Mouse (Mus musculus) gastrocnemius, adult 18-20 months (tissue): Measurements from ENCODE around the gene Prss2. TPM values are rescaled to one million over a fixed set of nuclear protein-coding genes. Genes with fewer than 3 reads are reported as not detected.
"Not testable (repeated sequence)": the region's sequence is repeated elsewhere in the genome, so short reads cannot be mapped to it uniquely, and the experiment has no call there.

Experiments used
- DNase-seq: peaks from one replicate; pipeline ENCODE4 v3.0.0; 2021; ENCODE audit warnings: low spot score
- long read RNA-seq, 2 experiments: library from polyadenylated mRNA; stranded (forward); transcript quantifications; one replicate each; pipeline ENCODE4 v2.0.0; 2021
- total RNA-seq, 2 experiments: library from RNA; stranded (reverse); gene quantifications; 2 replicates each; pipeline ENCODE4 v1.2.3; 2021

Prss2 gene
- not detected for total RNA-seq
- long read RNA-seq, experiment 1: 0 reads
- long read RNA-seq, experiment 2: 0 reads

DNA sequence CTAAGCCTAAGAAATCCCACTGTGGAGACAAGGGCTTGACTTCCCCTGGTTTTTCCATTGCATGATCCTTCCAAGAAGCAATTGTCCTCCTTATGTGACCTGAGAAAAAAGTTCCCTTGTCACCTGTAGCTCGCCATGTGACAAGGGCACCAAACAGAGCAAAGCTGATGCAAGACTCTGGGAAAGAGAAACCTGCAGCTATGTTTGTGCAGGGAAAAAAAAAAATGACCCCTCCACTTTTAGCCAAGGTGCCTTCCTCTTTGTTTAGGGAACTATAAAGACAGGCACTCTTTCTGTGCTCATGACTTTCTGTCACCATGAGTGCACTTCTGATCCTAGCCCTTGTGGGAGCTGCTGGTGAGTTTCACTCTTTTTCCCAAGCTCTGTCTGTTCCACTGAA is at the start of gene Prss2:
Gene Prss2, plus strand, starts transcription at position 301 of the 400 bp plus-strand sequence.
- DNase-seq: no peak

DNA sequence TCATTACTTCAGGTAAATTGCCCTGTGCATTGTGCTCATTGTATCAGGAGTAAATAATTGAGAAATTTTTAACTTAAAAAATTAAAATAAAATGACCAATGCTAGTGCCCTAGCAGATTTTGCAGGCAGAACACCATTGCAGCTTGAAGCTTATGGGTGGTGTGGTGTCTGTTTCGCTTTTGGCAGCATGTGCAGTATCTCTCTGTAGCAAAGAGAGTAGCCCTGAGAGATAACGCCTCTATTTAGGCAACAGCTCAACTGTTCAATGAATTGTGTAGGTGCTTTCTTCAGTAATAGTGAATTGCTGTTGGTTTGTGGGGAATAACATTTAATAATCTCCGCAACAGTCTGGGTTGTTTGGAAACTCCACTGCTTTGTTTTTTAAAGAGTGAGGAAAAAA is 22.2 kb upstream of the Prss2 start:
- DNase-seq: no peak

DNA sequence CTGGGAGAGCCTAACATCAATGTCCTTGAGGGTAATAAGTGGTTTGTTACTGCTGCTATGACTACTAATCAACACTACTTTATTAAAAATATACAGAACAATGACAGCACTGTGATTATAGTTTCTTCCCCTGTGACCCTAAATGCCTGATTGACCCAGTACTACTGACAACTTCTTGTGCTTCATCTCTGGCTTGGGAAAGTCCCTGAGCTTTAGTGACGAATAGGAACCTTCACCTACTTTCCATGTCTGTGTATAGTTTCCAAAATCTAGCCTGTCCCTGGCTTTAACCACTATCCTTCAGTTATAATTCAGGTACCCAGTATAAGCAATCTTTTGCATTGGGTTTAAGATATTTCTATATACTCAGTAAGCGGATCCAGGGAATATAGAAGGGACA is 16.7 kb upstream of the Prss2 start:
- no peak for DNase-seq

DNA sequence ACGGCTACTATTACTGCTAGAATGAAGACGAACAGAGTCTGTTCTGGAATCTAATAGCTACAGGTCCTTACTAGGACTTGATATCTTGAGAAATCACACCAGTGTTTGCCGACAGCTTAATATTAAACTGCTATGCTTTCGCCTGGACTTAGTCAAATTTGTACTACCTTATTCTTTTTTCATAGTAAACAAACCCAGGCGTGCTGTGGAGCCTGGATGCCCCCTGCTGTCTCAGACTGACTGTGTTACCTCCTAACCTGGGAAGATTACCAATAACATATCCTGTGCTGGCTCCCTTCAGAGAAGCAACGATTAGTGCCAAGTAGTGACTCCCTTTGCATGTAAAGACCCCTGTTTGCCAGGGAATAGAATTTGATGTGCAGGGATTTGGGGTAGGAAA is 16.3 kb upstream of the Prss2 start:
- DNase-seq: no peak

DNA sequence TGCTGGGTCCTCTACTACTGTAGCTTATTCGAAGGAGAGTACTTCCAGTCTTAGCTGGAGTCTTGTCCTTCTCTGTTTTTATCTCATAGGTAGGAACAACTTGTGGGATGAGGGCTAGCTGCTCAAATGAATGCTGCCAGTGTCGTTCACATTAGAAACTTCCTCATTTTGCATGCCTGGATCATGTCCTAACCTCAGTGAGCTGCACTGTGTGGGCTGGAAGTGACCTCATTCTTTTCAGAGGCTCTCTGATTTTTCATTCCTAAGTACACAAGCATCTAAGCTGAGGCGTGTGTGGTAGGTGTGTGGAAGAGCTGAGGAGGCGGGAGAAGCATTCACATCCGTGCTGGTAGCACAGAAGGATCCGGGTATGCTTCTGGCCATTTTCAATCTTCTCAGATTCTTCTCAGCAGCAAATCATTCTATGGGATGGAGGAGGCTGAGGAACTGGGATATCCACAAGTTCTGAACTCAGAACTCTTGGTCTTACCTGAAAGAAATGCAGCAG is 3.5 kb upstream of the Prss2 start:
- DNase-seq: no peak

DNA sequence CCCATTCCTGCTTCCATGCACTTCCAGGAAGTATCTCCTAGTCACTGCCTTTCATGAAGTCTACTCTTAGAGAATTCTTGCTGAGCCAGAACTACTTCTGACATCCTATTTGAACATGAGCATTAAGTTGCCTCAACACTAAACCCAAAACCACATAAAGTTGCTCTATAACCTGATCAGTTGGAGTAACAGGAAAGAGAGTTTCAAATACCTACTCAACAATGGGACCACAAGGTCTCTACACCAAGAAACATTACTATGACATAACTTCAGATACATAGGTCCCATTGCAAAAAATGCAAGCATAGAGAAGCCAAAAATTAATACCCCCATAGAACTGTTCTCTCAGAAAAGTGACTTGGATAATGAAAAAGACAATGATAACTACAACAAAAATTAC is 4.9 kb downstream of the Prss2 start:
- no peak for DNase-seq

DNA sequence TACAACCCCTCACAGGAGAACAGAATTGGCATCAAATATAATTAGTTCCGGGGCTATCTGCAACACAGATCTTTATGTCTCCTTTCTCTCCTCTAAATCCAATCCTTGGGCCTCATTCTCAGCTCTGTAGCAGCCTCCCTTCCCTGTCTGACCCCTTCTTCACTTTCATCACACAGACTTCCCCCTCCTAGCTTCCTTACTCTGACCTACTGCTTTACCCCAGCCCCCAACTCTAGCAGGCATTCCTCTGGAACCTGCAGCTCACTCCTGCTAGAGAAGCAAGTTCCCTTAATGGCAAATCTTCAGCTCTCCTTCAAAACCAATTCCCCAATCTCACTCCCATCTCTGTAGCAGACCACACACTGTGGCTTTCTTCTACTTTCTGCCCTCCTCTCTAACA is 5.8 kb downstream of the Prss2 start:
- DNase-seq: no peak

DNA sequence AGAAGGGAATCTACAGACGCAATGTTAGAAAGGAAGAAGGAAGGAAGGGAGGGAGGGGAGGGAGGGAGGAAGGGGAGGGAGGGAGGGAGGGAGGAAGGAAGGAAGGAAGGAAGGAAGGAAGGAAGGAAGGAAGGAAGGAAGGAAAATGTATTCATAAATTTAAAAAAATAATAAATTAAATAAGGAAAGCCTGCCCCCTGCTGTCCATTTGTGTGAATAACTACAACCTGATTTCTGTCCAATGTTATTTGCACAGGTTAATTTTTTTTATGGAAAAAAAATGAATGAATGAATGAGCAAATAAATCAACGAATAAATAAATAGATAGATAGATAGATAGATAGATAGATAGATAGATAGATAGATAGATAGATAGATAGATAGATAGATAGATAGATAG is 8.4 kb downstream of the Prss2 start:
- not testable (repeated sequence) for DNase-seq

DNA sequence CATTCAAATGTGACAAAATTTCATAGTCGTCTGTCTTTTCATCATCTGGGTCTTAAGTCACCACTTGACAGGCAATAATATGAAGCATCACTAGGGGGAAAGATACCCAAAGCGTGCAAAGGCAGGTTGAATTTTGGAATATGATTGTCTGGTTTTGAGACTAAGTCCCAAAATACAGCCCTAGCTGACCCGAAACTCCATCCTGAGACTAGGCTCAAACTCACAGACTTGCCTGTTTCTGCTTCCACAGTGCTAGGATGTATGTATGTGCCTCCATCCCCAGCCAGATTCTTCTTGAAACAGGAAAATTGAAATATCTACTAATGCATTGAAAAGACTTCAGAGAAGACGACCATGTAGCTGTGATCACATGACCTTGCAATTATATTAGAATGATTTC is 10.6 kb downstream of the Prss2 start:
- DNase-seq: no peak

DNA sequence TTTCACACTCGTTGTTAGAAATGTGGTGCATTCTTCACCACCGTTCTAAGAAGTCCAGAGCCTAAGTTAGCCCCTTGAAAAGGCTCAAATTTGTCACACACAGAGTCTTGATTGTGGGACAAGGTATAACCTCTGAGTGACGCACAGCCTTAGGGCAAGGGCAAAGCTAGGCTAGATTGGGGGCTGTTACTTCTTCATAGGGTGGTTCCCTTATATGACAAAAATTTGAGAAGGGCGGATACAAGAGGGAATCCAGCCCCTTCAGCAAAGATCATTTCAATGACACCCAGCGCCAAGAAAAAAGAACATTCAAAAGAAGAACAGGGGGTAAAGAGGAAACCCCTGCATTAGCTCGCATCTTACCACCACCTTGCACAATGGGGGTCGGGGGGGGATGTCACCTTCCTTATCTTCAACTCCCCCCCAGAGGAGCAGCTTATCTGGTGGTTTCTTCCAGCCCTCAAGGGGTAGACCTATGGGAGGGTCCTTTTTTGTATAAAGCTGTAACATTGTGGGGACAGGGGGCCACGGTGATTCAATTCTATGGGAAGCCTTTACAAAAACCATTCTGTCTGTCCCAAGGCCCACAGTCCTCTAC is 11.2 kb downstream of the Prss2 start:
- DNase-seq: no peak

DNA sequence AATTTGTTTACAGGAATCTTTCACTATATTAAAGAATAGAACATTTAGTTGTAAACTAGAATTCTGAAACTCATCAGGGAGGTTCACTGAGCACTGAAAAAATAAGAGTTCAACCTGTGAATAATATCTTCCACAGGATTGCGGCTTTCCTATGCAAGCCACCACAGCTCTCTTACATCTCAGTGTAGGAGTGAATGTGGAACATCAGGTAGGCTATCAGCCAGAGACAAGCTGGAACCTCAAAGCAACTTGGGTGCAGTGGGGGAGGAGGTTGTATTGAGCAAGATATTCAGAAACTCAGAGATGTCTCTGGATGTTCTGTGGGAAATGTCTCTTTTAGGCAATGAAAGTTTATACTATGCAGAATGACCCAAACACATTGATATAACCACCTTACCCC is 15.8 kb downstream of the Prss2 start:
- DNase-seq: no peak

DNA sequence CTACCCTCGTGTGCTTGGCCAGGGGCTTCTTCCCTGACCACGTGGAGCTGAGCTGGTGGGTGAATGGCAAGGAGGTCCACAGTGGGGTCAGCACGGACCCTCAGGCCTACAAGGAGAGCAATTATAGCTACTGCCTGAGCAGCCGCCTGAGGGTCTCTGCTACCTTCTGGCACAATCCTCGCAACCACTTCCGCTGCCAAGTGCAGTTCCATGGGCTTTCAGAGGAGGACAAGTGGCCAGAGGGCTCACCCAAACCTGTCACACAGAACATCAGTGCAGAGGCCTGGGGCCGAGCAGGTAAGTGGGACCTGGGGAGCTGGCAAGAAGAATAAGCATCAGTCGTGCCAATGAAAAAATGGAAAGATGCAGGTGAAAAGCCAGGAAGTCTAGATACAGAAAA is 16.7 kb downstream of the Prss2 start:
- not testable (repeated sequence) for DNase-seq

DNA sequence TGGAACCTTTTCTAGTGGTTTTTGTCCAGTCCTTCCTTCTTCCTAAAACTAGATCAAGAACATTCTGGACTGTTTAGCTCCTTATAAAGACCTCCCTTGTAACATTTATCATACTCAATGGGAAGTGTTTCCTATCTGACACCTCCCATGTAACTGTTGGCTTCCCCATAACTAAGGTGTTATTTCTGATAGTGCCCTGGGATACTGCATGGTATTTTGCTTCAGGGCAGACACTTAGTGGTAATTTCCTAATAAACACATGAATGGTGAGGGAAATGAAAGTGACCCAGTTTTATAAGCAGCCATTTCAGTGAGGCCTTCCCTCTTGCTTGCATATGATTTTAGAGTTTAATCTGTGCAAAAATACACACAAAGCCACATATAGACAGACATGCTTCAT is 19.2 kb downstream of the Prss2 start:
- DNase-seq: no peak

DNA sequence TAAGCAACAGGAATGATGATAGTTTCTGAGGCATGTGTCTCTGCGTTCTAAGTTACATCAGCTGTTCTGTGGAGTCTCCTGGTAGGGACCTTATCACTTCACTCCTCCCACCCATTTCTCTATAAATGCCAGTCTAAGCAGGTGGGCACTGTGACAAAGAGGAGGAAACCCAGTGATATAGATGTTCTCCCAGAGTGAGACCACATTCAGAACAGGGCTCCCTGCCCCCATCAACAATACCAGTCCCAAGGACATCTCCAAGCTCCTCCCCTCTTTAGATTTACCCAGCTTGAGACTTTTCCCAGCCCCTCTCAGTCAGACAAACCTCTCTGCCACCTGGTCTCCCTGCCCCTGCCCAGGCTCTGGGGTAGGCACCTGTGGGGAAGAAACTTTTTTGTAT is 20.2 kb downstream of the Prss2 start:
- DNase-seq: no peak

DNA sequence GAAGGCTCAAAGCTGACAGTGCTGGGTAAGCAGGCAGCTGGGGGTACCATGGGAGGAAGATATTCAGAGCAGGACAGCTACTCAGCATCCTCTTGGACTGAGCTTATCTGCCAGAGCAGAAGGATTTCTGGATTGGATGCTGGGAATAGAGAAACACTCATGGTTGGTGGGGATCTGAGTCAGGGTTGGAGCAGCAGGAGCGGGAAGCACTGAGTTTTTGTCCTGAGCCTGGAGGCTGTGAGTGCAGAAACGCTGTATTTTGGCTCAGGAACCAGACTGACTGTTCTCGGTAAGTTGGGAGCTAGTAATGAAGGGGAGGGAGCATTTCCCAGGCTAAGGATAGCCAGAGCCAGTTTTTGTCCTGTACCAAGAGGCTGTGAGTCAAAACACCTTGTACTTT is 21.4 kb downstream of the Prss2 start:
- DNase-seq: no peak

DNA sequence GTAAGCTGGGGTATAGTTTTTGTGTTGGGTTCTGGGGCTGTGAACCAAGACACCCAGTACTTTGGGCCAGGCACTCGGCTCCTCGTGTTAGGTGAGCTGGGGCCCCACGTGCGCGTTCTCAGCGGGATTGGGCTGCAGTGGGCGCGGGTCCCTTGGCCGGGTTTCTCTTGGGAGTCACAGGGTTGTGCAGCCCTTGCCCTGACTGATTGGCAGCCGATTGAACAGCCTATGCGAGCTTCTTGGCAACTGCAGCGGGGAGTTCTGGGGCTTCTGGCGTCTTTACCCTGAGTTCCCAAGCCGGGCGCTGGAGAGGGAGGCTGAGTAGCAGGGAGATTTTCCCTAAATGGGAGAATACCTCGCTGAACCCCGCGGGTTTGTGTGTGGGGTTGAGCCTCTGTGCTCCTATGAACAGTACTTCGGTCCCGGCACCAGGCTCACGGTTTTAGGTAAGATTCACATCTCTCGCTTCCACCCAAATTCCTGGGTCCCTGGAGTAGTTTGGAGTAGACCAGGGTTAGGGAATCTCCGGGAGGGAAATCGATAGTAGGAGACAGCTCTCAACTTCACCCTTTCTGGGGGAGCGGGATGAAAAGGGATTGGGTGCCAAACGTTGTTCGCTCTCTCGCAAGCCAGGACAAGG is 21.9 kb downstream of the Prss2 start:
- DNase-seq: no peak

DNA sequence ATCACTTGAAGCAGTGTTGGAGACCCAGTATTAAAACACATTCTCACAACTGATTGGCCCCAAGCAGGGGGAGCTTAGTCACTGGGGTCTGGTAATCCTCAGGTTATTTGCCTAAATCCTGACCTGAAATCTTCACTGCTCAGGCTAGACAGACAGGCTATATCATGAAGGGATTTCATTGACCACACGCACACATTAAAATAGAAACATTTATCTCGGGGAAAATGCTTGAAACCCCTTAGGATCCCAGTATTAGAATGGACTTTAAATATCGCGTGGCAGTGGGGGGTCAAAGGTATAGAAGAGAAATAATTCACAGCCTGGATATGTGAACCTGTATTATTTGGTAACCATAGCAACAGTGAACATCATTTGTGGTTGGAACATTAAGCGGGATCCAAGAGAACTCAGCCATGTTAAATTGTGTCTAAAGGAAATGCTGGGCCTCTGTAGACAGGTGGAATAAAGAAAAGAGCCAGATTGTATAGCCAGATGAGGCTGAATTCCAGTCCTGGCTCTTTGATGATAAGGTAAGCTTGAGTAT is 22.9 kb downstream of the Prss2 start:
- DNase-seq: no peak

DNA sequence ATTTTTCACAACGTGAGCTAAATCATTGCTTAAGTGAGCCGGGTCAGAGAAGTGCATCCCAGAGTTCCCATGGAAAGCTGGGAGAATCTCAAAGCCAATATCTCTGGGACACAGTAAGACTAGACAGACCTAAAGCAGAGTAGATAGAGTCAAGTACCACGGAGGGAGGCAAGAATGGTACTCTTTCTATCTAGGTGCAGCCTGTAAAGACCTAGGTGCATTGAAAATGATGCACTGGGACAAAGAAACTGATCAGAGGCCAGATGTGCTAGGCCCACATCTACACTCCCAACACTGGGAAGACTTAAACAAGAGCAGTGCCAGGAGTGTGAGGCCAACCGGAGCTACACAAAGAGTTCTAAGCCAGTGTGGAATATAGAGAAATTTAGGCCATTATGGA is 23.7 kb downstream of the Prss2 start:
- no peak for DNase-seq

DNA sequence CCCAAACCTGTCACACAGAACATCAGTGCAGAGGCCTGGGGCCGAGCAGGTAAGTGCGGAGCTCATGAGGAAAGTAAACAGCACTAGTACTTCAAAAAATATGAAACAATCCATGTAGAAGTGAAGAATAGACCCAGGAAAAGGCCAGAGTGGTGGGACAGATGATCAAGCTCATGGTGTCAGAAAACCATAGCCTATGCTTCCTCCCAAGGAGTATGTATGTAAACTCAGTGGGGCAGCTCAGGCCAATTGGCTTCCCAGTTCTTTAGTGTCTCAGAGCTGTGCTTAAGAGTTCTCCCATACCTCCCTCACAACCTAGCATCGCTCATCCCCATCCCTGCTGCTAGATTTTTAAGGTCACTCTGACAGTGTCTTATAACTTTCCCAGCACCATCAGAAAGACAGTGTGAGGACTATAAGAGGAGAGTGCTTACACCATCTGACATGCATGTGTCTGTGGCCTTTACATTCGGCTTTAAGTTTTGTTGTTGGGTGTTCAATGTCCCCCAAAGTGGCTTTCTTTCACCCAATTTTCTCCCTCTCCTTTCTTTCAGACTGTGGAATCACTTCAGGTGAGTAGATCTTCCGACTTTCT is 25.6 kb downstream of the Prss2 start:
- DNase-seq: no peak

DNA sequence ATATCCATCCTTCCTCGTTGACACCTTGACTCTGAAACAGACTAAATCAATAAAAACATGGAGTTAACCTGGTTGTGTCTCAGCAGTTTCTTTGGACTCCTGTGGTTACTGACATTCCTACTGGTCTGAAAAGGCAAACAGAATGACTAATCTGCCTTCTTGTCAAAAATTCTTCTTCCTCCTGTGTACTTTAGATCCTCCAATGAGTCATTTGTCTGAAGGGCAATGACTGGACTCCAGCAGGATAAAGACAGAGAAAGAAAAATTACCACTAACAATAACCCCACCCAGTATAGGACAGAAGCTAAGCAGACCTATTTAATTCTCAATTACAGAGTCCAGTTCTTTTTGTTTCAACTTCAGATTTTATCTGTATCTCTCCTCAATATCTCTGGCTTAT is 26.7 kb downstream of the Prss2 start:
- no peak for DNase-seq

DNA sequence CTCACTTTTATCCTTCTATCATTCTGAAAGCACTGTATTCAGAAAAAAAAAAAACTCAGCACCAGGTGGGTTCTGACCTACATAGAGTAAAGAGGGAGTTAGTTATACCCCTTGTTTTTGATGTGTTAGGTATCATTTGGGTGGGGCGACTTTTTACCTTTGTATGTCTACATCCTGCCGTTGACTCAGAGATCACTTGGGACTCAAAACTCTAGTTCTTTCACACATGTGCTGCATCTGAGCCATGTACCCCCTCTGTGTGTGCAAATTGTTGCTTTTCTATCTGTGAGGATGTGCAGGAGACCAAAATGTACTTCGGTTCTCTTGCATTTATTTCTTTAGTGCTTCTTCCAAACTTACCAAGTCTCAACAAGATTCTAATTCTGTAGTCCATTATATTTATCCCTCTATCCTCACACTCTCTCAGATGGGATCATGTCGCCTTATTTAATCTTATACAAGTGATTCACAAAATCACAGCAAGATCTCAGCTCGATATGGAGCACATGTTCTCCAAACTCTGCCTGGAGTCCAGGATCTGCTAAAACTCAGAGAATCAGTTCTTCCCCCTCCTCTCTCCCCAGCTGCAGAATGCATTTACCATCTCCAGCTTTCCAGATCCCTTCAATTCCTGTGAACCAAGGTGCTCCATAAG is 31.9 kb downstream of the Prss2 start:
- DNase-seq: no peak
